Mouse (Mus musculus) ES-E14 (cell line): ENCODE results near the gene Cers6. TPM values are rescaled to one million over a fixed set of nuclear protein-coding genes. Genes with fewer than 3 reads are reported as not detected.

Source experiments
- DNase-seq: peaks from one replicate; pipeline ENCODE4 v3.0.0-alpha.2; 2013; ENCODE audit warnings: low read depth, low spot score
- H3K27ac ChIP-seq: 2 replicates; pipeline ENCODE4 v1.5.1; 2012; ENCODE audit warnings: low read depth, mild to moderate bottlenecking, low read length, moderate library complexity, mixed read lengths; ENCODE audit not compliant: poor library complexity, insufficient read depth, severe bottlenecking
- H3K36me3 ChIP-seq: 2 replicates; pipeline ENCODE4 v1.6.1; 2012; ENCODE audit warnings: mild to moderate bottlenecking, low read length, moderate library complexity, mixed read lengths; ENCODE audit not compliant: control insufficient read depth, poor library complexity, insufficient read depth, severe bottlenecking
- H3K4me1 ChIP-seq, 2 experiments: fragments of 150-350 bp in 1 of 2; sonication (generic) in 1 of 2; 2 replicates each; pipeline ENCODE4 v1.6.1; 2012; ENCODE audit warnings: low read length in 2 of 2, mild to moderate bottlenecking in 1 of 2, mixed read lengths in 1 of 2; ENCODE audit not compliant: control insufficient read depth in 2 of 2, insufficient read depth in 2 of 2, poor library complexity in 1 of 2
- H3K4me3 ChIP-seq, 2 experiments: fragments of 150-350 bp in 1 of 2; sonication (generic) in 1 of 2; 2 replicates each; pipeline ENCODE4 v1.5.1; 2012; ENCODE audit warnings: low read length in 2 of 2, low read depth in 1 of 2, mild to moderate bottlenecking in 1 of 2, mixed read lengths in 1 of 2; ENCODE audit not compliant: insufficient read depth in 1 of 2, poor library complexity in 1 of 2, severe bottlenecking in 1 of 2
- H3K9ac ChIP-seq: 2 replicates; pipeline ENCODE4 v1.6.1; 2012; ENCODE audit warnings: low read depth, mild to moderate bottlenecking, low read length, mixed read lengths; ENCODE audit not compliant: poor library complexity, insufficient read depth, severe bottlenecking
- H3K9me3 ChIP-seq: fragments of 150-350 bp; sonication (generic); 2 replicates; pipeline ENCODE4 v1.6.1; 2012; ENCODE audit warnings: low read depth, mild to moderate bottlenecking, low read length; ENCODE audit not compliant: control insufficient read depth, insufficient read depth
- CHD2 ChIP-seq: IDR thresholded peaks from 2 replicates; pipeline ENCODE4 v1.6.1; 2014; ENCODE audit warnings: mild to moderate bottlenecking, low read depth, low read length, inconsistent platforms
- HCFC1 ChIP-seq: IDR thresholded peaks from 2 replicates; pipeline ENCODE4 v1.6.1; 2012; ENCODE audit warnings: low read length, inconsistent platforms, borderline replicate concordance; ENCODE audit not compliant: insufficient read depth
- MAFK ChIP-seq: IDR thresholded peaks from 2 replicates; pipeline ENCODE4 v1.6.1; 2014; ENCODE audit warnings: mild to moderate bottlenecking, low read depth, low read length, inconsistent platforms; ENCODE audit not compliant: insufficient read depth
- ZC3H11A ChIP-seq: IDR thresholded peaks from 2 replicates; pipeline ENCODE4 v1.6.1; 2012; ENCODE audit warnings: low read depth, mild to moderate bottlenecking, inconsistent platforms, low read length, borderline replicate concordance
- ZNF384 ChIP-seq: IDR thresholded peaks from 2 replicates; pipeline ENCODE4 v1.6.1; 2012; ENCODE audit warnings: low read depth, low read length, inconsistent platforms
- in situ Hi-C, 2 experiments: fragments of 600-800 bp; cut with MboI; formaldehyde crosslinking; loops; one replicate each; pipeline ENCODE4 v1.15.1; 2025; ENCODE audit warnings: low sequenced_read_pairs in 2 of 2, inconsistent platforms in 1 of 2; ENCODE audit not compliant: unreplicated experiment in 2 of 2
- total RNA-seq: library from RNA; depleted of rRNA; stranded (reverse); fragments of 300-350 nt; gene quantifications from 2 replicates; pipeline ENCODE4 v1.2.3, GENCODE M21; 2012

Cers6 gene
- total RNA-seq, 1 experiment: 33.6 TPM

GRCm38 (mm10) chr2:68825326-68826020, 35.8 kb upstream of the Cers6 start:
- in situ Hi-C loops: no loop called here
- TF ChIP-seq CHD2: no peak

GRCm38 (mm10) chr2:68843330-68843729, 17.9 kb upstream of the Cers6 start:
- Histone ChIP-seq H3K9ac (no peak overlapping the region), H3K4me3 (no peak overlapping the region), H3K9me3 (no peaks in the 10 kb centered on the region), H3K36me3 (no peaks in the 10 kb centered on the region), H3K4me1 (no peaks in the 10 kb centered on the region), H3K27ac (no peak overlapping the region)
- in situ Hi-C loops: no loop called here
- no peak for DNase-seq
- no peak for TF ChIP-seq ZC3H11A
- no peak for TF ChIP-seq MAFK
- TF ChIP-seq CHD2: no peak
- no peak for TF ChIP-seq ZNF384
- no peak for TF ChIP-seq HCFC1

More at GRCm38 (mm10) chr2:68825326-68826020, 35.8 kb upstream of the Cers6 start:
- Histone ChIP-seq H3K36me3 (no peaks in the 10 kb centered on the region), H3K4me1 (peaks cover 5 to 23% of the 10 kb centered on the region in 2 experiments; a peak in 3 of 4 replicates), H3K4me3 (no peak overlapping the region), H3K9me3 (no peaks in the 10 kb centered on the region), H3K27ac (peak overlapping the region; percentile 1; the same call in 1 of the 2 replicates), H3K9ac (no peak overlapping the region)
- DNase-seq: peak; percentile 34

GRCm38 (mm10) chr2:68844530-68844929, 16.7 kb upstream of the Cers6 start:
- no peaks in the 10 kb centered on the region; a peak in 1 of 4 replicates for H3K4me1 ChIP-seq
- H3K27ac ChIP-seq: no peak overlapping the region
- no peak overlapping the region for H3K4me3 ChIP-seq
- DNase-seq: no peak
- in situ Hi-C loops: no loop called here
- no peaks in the 10 kb centered on the region for H3K36me3 ChIP-seq
- no peak overlapping the region for H3K9ac ChIP-seq
- no peaks in the 10 kb centered on the region for H3K9me3 ChIP-seq
- TF ChIP-seq ZC3H11A: no peak
- no peak for TF ChIP-seq ZNF384
- TF ChIP-seq HCFC1: no peak
- TF ChIP-seq CHD2: no peak
- no peak for TF ChIP-seq MAFK

GRCm38 (mm10) chr2:68845002-68845740, 16.1 kb upstream of the Cers6 start:
- TF ChIP-seq ZNF384: no peak
- no peak for TF ChIP-seq CHD2
- no peak for TF ChIP-seq HCFC1
- no peak for TF ChIP-seq MAFK
- TF ChIP-seq ZC3H11A: no peak
- no peak for DNase-seq
- Histone ChIP-seq H3K4me1 (no peaks in the 10 kb centered on the region; a peak in 1 of 4 replicates), H3K36me3 (no peaks in the 10 kb centered on the region), H3K27ac (no peak overlapping the region), H3K4me3 (no peak overlapping the region), H3K9me3 (no peaks in the 10 kb centered on the region), H3K9ac (no peak overlapping the region)
- in situ Hi-C loops: no loop called here
